Mouse (Mus musculus) adrenal gland, postnatal 0 days (tissue): Measurements from ENCODE around the gene Cma2. TPM values are rescaled to one million over a fixed set of nuclear protein-coding genes. Genes with fewer than 3 reads are reported as not detected.

ENCODE experiments used
- polyA plus RNA-seq: library from polyadenylated mRNA; unstranded; fragments of >200 nt; fragmentation: Nextera tagmentation; extraction: Ambion mirVana; gene quantifications from 2 replicates; pipeline ENCODE4 v1.2.1, GENCODE M21; 2015

Cma2 gene
- polyA plus RNA-seq = not detected in 2 replicates

GRCm38 (mm10) chr14:55950346-55951030 is at the start of gene Cma2:
Cma2 (plus strand) TSS chr14:55950980.

GRCm38 (mm10) chr14:55944575-55944974 is 6.2 kb upstream of the Cma2 start, which contains the start of gene Cma1:
Cma1 (minus strand) TSS chr14:55944675.

DNA sequence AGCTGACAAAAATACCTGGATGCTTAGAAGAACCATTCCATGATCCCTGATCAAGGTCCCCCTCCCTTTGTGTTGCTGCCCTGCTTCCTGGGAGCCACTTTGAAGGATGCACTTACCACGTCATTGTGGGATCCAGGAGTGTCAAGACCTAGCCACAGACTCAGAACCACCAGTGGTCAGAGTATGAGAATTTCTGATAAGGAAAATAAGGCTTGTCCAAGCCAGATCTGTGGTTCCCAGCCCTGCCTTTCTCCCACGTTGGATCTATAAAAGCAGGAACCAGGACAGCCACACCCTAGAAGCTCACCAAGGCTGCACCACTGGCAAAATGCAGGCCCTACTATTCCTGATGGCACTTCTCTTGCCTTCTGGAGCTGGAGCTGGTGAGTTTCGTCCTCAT is 66.9 kb downstream of the Cma2 start, which contains the start of gene Mcpt1:
Gene Mcpt1 (plus strand): TSS at position 301 of the 400 bp plus-strand sequence.

Other genes starting within 250 kb of the Cma2 start
- 0.47 and 1.2 TPM in 2 replicates for gene Tgm1, start 237.1 kb upstream of the Cma2 start, polyA plus RNA-seq
- 15.1 and 23.2 TPM in 2 replicates for gene Rabggta, start 228.7 kb upstream of the Cma2 start, polyA plus RNA-seq
- 69.6 and 82.1 TPM in 2 replicates for gene Dhrs1, start 205.3 kb upstream of the Cma2 start, polyA plus RNA-seq
- gene Nop9, start 205.3 kb upstream of the Cma2 start, polyA plus RNA-seq = 14.2 and 22.9 TPM in 2 replicates
- gene Cideb, start 192.5 kb upstream of the Cma2 start, polyA plus RNA-seq = 2.3 and 3.7 TPM in 2 replicates
- 0.11 and 0.75 TPM in 2 replicates for gene Ltb4r2, start 189.6 kb upstream of the Cma2 start, polyA plus RNA-seq
- 1.4 and 1.9 TPM in 2 replicates for gene Ltb4r1, start 185.0 kb upstream of the Cma2 start, polyA plus RNA-seq
- gene Adcy4, start 166.9 kb upstream of the Cma2 start, polyA plus RNA-seq = 3.7 and 4.4 TPM in 2 replicates
- 9.4 and 11.5 TPM in 2 replicates for gene Ripk3, start 162.1 kb upstream of the Cma2 start, polyA plus RNA-seq
- gene Nfatc4, start 127.8 kb upstream of the Cma2 start, polyA plus RNA-seq = 12.6 and 13.1 TPM in 2 replicates
- gene Nynrin, start 97.0 kb upstream of the Cma2 start, polyA plus RNA-seq = 5.9 and 6.6 TPM in 2 replicates
- gene Cbln3, start 66.6 kb upstream of the Cma2 start, polyA plus RNA-seq = 0.28 and 0.29 TPM in 2 replicates
- gene Khnyn, start 66.0 kb upstream of the Cma2 start, polyA plus RNA-seq = 7.3 and 9.3 TPM in 2 replicates
- 55.6 and 63.8 TPM in 2 replicates for gene Sdr39u1, start 50.7 kb upstream of the Cma2 start, polyA plus RNA-seq
- 45.9 and 61.2 TPM in 2 replicates for gene Cma1, start 6.3 kb upstream of the Cma2 start, polyA plus RNA-seq
- gene Mcpt1, start 67.0 kb downstream of the Cma2 start, polyA plus RNA-seq = not detected in 2 replicates
- not detected in 2 replicates for gene Mcpt9, start 79.5 kb downstream of the Cma2 start, polyA plus RNA-seq
- 0.12 TPM in 1 of 2 replicates, not detected in the other for gene Mcpt2, start 91.1 kb downstream of the Cma2 start, polyA plus RNA-seq
- gene Mcpt4, start 111.3 kb downstream of the Cma2 start, polyA plus RNA-seq = 3.6 and 6.1 TPM in 2 replicates
- gene Mcpt8, start 134.3 kb downstream of the Cma2 start, polyA plus RNA-seq = 0.30 and 0.81 TPM in 2 replicates
- 2.7 and 3.5 TPM in 2 replicates for gene Ctsg, start 151.6 kb downstream of the Cma2 start, polyA plus RNA-seq
- not detected in 2 replicates for gene Gzme, start 169.6 kb downstream of the Cma2 start, polyA plus RNA-seq
- not detected in 2 replicates for gene Gzmd, start 181.6 kb downstream of the Cma2 start, polyA plus RNA-seq
- gene Gzmg, start 208.6 kb downstream of the Cma2 start, polyA plus RNA-seq = not detected in 2 replicates
- gene Gzmn, start 223.6 kb downstream of the Cma2 start, polyA plus RNA-seq = not detected in 2 replicates